Mouse (Mus musculus): ENCODE measurements around the gene Ubtf. TPM values are rescaled to one million over a fixed set of nuclear protein-coding genes. Genes with fewer than 3 reads are reported as not detected.

Ubtf gene
- polyA plus RNA-seq, 1 experiment from 2014 or later: 90.3 TPM

DNA sequence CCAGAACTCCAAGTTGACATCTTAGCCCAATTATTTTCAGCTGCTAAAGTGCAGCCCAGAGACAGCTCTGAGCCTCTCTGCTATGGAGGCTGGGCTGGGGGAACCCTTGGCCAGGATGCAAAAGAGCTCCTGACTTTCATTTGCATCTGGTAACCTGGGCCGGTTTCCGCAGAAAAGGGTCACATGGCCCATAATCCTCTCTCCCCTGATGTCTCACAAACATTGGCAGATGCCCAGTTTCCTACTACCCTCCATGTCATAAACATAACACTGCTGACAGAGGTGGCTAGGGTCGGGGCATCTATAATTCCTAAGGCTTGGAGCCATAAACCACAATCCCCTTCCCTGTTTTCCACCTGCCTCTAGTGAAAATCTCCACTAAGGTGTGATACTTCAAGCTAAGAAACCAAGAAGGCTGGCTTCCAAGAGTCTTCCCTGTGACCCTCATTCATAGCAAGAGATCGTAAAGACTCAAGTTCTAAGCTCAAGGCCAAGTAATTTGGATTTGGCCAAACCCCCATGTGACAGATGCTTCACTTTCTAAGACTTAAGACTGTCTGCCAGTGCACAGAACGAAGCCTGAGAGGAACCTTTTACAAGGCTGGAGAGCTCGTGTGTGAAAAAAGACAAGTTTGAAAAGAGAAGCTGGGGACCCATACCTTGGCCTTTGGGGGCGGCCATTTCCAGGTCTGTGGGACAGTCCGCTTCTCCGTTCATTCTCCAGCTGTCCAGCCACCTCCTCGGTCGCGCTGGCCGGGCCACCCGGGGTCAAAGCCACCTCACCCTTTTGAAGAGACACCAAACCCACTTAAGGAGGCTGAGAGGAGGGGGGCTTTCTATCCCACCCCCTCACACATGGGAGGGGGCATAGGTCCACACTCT, 3.6 kb downstream of the Ubtf start:
- ATAC-seq: no peak
- H3K27me3 ChIP-seq: no peaks in the 10 kb centered on the region
- H3K9ac ChIP-seq (replicated peaks): peak overlapping the region; percentile 100
- WGBS: 9% methylated on average over 14 of the region's 14 CpGs
- peaks cover 46% of the 10 kb centered on the region for H3K36me3 ChIP-seq
- peaks cover 30% of the 10 kb centered on the region for H3K4me1 ChIP-seq (replicated peaks)
- H3K27ac ChIP-seq: peak overlapping the region; percentile 100
- H3K9me3 ChIP-seq: no peaks in the 10 kb centered on the region
- H3K4me2 ChIP-seq (replicated peaks): peak overlapping the region; percentile 92
- H3K4me3 ChIP-seq (replicated peaks): peak overlapping the region; percentile 99

DNA sequence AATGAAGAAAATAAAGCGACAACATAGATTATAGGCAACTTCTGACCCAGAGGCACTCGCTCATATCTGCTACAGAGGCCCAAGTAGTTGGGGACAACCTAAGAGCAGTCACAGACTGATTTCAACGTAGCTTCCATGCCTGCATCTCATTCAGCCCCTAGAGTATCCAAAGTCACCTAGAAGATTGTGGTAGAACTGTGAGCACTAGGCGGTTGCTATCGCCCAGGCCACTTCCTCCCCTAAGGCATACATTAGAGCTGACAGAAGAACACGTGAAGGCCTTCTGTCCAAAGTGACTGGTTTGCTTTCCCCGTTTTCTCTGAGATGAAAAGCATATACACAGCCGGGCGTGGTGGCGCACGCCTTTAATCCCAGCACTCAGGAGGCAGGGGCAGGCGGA, 5.2 kb downstream of the Ubtf start:
- peaks cover 60% of the 10 kb centered on the region for H3K36me3 ChIP-seq
- no peak overlapping the region for H3K27ac ChIP-seq
- H3K27me3 ChIP-seq: no peaks in the 10 kb centered on the region
- no peak overlapping the region for H3K9ac ChIP-seq (replicated peaks)
- no peak overlapping the region for H3K4me2 ChIP-seq (replicated peaks)
- no peak overlapping the region for H3K4me3 ChIP-seq (replicated peaks)
- peaks cover 36% of the 10 kb centered on the region for H3K4me1 ChIP-seq (replicated peaks)
- ATAC-seq: no peak
- no peaks in the 10 kb centered on the region for H3K9me3 ChIP-seq
- WGBS: 90% methylated on average over 12 of the region's 12 CpGs

DNA sequence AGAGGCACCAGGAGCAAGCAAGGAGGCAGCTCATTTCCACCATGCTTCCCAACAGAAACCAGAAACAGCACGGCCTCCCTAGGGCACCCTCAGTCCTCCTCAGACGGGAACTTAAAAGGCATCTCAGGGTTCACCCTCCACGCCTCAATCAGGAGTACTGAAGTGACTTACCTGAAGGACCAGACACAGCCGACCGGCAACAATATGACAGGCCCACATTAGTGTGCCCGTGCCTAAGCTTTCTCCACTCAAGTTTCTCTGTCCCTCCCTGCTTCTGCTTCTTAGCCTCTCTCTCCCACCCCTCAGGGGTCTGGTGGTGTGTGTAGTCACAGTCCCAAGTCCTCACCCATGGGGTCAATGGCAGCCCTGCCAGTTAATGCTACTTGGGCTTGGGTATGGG, 7.0 kb downstream of the Ubtf start:
- WGBS: 90% methylated on average over 6 of the region's 6 CpGs
- ATAC-seq: no peak
- Histone ChIP-seq H3K4me1 (replicated peaks) (peaks cover 43% of the 10 kb centered on the region), H3K4me2 (replicated peaks) (no peak overlapping the region), H3K27ac (no peak overlapping the region), H3K4me3 (replicated peaks) (no peak overlapping the region), H3K36me3 (peaks cover 68% of the 10 kb centered on the region), H3K27me3 (no peaks in the 10 kb centered on the region), H3K9ac (replicated peaks) (no peak overlapping the region), H3K9me3 (no peaks in the 10 kb centered on the region)

DNA sequence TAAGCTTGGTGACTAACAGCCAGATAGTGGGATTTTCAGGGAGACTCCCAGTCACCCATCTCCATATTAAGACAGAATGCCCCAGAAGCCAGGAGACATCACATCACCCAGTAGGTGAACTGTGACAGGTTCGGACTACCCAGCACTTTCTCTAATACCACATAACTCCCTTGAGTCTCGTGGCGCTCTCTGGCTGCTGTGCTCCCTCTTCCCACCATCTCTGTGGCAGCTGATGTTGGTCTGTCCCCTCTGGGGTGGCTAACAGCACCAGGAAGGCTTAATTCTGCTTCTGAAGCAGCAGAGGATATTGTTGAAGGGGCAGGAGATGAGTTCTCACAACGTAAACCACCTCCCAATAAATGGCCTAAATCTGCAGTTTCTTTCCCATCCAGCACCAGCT, 7.6 kb downstream of the Ubtf start:
- Histone ChIP-seq H3K9ac (replicated peaks) (no peak overlapping the region), H3K4me3 (replicated peaks) (no peak overlapping the region), H3K27ac (no peak overlapping the region), H3K36me3 (peaks cover 75% of the 10 kb centered on the region), H3K27me3 (no peaks in the 10 kb centered on the region), H3K4me2 (replicated peaks) (no peak overlapping the region), H3K9me3 (no peaks in the 10 kb centered on the region), H3K4me1 (replicated peaks) (peaks cover 43% of the 10 kb centered on the region)
- no peak for ATAC-seq
- 80% methylated on average over 4 of the region's 4 CpGs for WGBS

DNA sequence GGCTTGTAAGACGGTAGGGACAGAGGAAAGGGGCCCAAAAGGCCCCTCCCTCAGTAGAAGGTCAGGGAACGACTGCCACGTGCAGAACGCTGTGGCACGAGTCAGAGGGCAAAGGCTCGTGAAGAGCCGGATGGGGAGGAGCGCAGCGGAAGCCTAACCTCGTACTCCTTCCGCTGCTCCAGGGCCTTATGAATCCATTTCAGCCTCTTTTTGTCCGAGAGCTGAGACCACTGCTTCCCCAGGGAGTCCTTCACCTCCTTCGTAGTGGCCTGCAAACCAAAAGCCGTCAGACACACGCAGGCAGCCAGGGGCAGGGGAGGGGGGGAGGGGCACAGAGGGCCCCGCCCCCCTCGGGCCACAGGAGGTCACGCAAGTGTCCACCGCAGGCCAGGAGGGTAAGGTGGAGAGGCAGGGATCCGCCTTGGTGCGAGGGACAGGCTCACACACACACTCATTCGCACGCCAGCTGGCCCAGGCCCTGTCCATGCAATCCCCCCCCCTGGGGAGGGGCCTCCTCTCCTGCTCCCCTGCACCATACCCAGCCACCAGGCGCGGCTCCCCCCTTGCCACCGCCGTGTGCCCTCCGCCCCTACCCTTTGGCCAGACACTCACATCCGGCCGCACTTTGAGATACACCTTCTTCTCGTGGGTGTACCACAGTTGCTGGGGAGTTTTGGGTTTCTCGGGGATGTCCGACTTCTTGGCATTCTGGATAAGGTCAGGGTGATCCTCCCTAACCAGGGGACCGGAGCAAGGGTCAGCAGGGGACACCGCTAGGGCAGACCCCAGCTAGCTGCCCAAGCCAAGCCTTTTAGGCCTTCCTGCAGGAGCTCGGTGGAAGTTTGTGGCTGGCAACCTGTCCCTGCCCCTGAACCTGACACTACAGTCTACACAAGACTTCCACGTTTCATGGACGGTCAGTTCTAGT, 8.5 kb downstream of the Ubtf start:
- Histone ChIP-seq H3K27me3 (no peaks in the 10 kb centered on the region), H3K36me3 (peaks cover 84% of the 10 kb centered on the region), H3K4me2 (replicated peaks) (no peak overlapping the region), H3K4me1 (replicated peaks) (peaks cover 38% of the 10 kb centered on the region), H3K27ac (no peak overlapping the region), H3K4me3 (replicated peaks) (no peak overlapping the region), H3K9me3 (no peaks in the 10 kb centered on the region), H3K9ac (replicated peaks) (peak overlapping the region; percentile 28)
- WGBS: 44% methylated on average over 38 of the region's 38 CpGs
- no peak for ATAC-seq

DNA sequence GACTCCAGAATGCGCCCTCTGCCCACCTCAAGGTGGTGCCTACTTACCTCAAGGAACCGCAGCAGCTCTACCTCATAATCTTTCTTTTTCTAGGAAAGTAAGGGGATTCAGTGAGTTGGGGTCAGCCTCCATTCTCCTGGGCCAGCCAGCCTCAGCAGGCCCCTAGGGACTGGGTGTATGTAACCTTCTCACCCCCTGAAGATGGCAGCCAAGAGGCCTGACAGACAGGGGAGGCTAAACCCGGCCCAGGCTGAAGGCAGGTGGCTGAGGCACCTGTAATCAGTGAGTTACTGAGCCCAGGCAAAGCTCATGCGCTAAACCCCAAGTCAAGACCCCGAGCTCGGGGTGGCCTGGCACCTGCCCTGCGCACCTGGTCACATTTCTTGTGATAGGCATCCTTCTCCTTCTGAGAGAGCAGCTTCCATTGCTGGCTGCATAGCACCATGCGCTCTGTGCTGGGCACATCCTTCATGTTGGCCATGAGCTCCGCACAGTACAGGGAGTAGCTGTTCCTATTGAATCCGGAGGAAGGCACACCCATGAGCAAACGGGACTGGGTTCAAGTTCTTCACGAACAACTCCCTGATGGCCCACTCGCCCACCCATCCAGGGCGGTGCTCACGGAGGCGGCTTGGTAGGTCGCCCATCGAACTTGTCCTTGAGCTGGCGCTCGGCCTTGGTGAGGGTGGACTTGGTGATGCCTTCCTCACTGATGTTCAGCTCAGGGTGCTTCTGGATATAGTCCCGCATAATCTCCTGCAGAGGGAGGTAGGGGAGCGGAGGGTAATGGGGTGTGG, 9.5 kb downstream of the Ubtf start:
- Histone ChIP-seq H3K27me3 (no peaks in the 10 kb centered on the region), H3K9ac (replicated peaks) (no peak overlapping the region; the same call in 1 of the 2 replicates), H3K27ac (peak overlapping the region; percentile 57), H3K36me3 (peaks cover 82% of the 10 kb centered on the region), H3K4me3 (replicated peaks) (peak overlapping the region; percentile 27), H3K4me2 (replicated peaks) (peak overlapping the region; percentile 50), H3K9me3 (no peaks in the 10 kb centered on the region), H3K4me1 (replicated peaks) (peaks cover 28% of the 10 kb centered on the region)
- 89% methylated on average over 22 of the region's 22 CpGs for WGBS
- ATAC-seq: no peak

DNA sequence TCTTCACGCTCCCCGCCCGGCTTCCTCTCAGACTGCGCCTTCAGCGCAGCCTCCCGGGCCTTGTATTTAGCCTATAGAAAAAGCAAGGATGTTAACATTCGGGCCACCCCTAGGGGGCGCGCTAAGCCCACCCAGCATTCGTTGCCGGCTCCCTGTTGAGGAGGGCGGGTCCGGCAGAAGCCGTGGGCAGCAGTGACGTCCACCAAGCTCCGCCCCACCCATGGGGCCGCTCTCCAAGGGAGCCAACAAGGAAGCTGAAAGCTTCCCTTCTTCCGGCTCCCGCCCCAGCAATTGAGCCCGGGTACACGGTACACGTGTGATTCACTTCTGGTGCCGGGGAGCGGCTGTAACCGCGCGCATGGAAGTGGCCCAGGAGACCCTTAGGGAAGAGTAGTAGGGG, 10.6 kb downstream of the Ubtf start:
- Histone ChIP-seq H3K4me2 (replicated peaks) (peak overlapping the region; percentile 50), H3K9me3 (no peaks in the 10 kb centered on the region), H3K4me3 (replicated peaks) (peak overlapping the region; percentile 27), H3K36me3 (peaks cover 72% of the 10 kb centered on the region), H3K9ac (replicated peaks) (peak overlapping the region; percentile 8; the same call in 1 of the 2 replicates), H3K4me1 (replicated peaks) (peaks cover 24% of the 10 kb centered on the region), H3K27me3 (no peaks in the 10 kb centered on the region), H3K27ac (peak overlapping the region; percentile 57)
- ATAC-seq: peak; percentile 93
- under 1% methylated on average over 27 of the region's 27 CpGs for WGBS

DNA sequence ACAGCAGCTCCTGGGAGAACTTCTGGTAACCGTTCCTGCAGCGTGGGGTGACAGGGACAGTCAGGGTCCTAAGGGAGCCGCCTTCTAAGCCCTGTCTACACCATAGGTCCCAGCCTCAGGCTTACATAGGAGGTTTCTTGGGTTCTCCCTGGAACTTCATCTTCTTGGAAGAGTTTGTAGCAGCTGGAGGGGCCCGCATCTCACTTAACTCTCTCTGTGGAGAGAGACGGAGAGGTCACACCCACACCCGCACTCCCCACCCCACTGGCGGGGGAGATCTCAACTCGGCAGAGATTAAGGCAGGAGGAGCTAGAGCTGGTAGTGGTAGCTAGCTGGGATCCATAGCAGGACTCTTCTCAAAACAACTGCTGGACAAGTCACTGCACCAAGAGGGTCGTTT, 11.4 kb downstream of the Ubtf start:
- H3K4me3 ChIP-seq (replicated peaks): no peak overlapping the region
- peaks cover 63% of the 10 kb centered on the region for H3K36me3 ChIP-seq
- H3K27me3 ChIP-seq: no peaks in the 10 kb centered on the region
- no peak overlapping the region for H3K4me2 ChIP-seq (replicated peaks)
- no peak overlapping the region for H3K27ac ChIP-seq
- H3K4me1 ChIP-seq (replicated peaks): peaks cover 24% of the 10 kb centered on the region
- WGBS: 85% methylated on average over 9 of the region's 9 CpGs
- H3K9me3 ChIP-seq: no peaks in the 10 kb centered on the region
- H3K9ac ChIP-seq (replicated peaks): no peak overlapping the region
- no peak for ATAC-seq

DNA sequence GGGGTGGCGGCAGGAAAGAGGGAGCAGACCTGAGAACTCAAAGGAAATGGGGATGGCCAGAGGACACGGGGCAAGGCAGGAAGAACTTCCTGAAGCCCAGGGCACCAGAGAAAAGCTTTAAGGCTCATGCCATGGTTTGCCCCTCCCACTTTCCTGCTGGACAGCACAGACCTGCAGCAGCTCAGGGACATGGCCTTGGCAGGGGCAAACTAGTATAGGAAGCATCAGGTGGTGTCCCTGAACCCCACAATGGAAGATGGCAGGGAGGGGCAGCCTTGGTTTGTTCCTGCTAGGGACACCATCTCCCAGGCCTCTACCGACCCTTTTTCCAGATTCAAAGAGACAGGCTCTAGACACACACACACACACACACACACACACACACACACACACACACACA, 14.2 kb downstream of the Ubtf start:
- ATAC-seq: no peak
- H3K27ac ChIP-seq: no peak overlapping the region
- H3K9ac ChIP-seq (replicated peaks): no peak overlapping the region
- H3K4me1 ChIP-seq (replicated peaks): peaks cover 14% of the 10 kb centered on the region
- H3K4me2 ChIP-seq (replicated peaks): no peak overlapping the region
- H3K27me3 ChIP-seq: no peaks in the 10 kb centered on the region
- H3K9me3 ChIP-seq: no peaks in the 10 kb centered on the region
- peaks cover 37% of the 10 kb centered on the region for H3K36me3 ChIP-seq
- no peak overlapping the region for H3K4me3 ChIP-seq (replicated peaks)
- 63% methylated on average over 2 of the region's 3 CpGs for WGBS

DNA sequence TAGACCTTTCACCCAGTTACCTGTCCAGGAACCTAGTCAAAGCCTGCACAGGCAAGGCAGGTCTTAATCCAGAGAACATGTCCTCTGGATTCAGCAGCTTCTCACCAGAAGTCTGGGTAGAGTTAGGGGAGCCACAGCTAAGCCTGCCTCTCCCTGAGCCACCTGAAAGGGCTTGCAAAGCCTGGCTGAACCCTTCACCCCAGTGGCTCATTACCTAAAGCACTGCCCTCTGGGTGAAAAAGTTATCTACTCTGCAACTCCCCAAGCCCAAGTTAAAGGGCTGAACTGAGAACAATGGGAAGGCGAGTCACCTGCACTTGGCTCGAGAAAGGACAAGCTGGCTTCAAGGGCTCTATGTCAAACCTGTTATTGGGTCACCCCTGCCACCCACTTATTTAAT, 15.4 kb downstream of the Ubtf start:
- ATAC-seq: no peak
- Histone ChIP-seq H3K36me3 (peaks cover 26% of the 10 kb centered on the region), H3K4me3 (replicated peaks) (no peak overlapping the region), H3K27ac (no peak overlapping the region), H3K27me3 (no peaks in the 10 kb centered on the region), H3K9ac (replicated peaks) (no peak overlapping the region), H3K9me3 (no peaks in the 10 kb centered on the region), H3K4me2 (replicated peaks) (no peak overlapping the region), H3K4me1 (replicated peaks) (peaks cover 5% of the 10 kb centered on the region)
- WGBS: 54% methylated on average over 2 of the region's 2 CpGs

DNA sequence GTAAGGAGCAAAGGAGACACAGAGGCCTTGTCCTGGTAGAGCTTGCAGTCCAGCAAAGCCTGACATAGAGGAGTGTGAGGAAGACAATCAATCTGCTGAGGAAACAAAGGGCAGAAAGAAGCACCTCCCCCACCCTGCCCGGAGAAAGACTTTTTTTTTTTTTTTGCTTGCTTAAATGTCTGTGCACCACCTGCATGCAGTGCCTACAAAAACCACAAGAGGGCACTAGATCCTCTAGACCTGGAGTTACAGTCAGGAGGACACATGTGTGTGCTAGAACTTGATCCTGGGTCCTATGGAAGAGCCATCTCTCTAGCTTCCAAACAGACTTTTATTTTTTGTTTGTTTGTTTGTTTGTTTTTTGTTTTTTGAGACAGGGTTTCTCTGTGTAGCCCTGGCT, 19.7 kb downstream of the Ubtf start:
- no peak for ATAC-seq
- no peak overlapping the region for H3K27ac ChIP-seq
- 7% methylated on average over 1 of the region's 1 CpGs for WGBS

More for the DNA sequence above, 19.7 kb downstream of the Ubtf start:
- Histone ChIP-seq H3K36me3 (no peaks in the 10 kb centered on the region), H3K4me1 (replicated peaks) (peaks cover 18% of the 10 kb centered on the region), H3K4me3 (replicated peaks) (no peak overlapping the region), H3K9me3 (no peaks in the 10 kb centered on the region), H3K27me3 (no peaks in the 10 kb centered on the region), H3K4me2 (replicated peaks) (no peak overlapping the region), H3K9ac (replicated peaks) (no peak overlapping the region)

Measured in midbrain, embryonic 13.5 days (tissue).